Mouse (Mus musculus) ZHBTc4 (cell line): ENCODE data around the gene Gabrg2.

Source experiments
- DNase-seq: peaks from one replicate; pipeline ENCODE4 v3.0.0-alpha.2; 2011; ENCODE audit warnings: low read depth, low spot score

Gabrg2 gene

DNA sequence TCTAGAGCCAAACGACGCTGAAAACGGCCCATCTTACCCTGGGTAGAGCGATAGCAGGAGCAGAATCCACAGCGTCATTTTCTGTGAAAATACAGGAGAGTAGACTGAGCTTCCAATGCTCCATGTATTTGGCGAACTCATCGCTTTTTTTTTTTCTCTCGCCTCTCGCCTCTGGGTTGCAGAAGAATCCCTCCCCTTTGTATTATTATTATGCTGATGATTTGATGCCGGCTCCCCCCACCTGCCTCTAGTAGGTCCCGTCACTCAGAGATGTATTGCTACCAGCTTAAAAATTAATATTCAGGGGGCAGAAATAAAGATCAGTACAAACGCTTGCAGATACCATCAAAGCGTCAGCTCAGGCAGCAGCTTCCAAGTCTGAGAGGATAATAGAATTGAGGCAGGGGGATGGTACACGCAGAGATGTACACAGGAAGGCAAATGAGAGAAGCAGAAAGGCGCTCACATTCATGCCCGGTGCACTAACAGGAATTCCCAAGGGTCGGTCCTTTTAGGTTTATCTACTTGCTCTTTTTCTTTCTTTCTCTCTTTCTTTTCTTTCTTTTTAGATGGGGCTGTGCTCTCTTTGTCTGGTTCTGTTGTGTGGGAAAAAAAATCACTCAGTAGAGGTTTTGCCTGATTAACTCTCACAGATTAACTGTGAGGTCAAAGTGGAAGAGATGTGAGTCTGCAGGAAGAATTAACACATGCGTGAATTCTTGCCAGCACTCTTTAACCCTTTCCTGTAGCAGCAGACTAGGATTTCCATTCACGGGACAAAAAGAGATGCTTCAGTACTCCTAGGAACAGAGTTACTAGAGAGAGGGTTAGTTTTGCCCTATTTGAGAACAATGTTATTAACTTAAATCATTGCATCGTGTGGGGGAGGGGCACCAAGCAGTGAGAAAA is at the start of gene Gabrg2:
Gabrg2 (minus strand) TSS at position 668 of the 909 bp plus-strand sequence.
- no peak for DNase-seq

DNA sequence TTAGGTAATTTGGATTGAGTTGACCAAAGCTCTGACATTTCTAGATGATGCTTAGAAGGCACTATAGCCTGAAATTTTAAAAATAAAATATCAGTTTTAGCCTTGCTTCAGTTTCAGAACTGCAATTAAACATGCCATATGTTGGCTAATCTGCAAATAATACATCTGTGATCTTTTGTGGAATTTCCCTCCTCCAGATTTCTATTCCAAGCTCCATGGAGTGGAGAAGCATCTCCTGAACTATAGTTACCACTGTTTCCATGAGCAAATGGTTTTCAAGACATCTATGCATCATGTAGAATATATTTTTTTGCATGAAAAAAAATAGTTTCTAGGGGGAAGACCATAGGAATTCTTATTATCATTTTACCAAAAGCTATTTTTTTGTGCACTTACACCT is 47.5 kb upstream of the Gabrg2 start:
- DNase-seq = no peak

DNA sequence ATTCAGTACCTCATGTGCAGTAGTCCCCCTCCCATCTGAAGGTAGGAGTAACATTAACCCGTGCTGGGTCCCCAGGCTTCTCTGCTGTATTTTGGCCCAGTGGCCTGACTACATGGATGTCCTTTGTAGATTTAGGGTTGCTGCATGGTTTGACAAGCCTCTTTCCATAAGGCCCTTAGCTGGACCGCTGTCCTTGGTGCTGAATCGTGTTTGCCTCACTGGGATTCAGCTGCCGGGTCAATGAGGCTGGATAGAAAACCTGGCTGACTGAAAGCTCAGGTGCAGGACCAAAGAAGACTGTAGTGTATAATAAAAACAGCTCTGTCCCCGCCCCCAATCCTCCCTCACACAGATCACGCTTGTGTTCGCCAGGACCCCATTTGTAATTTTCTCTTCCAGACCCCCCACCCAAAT is 1.2 kb downstream of the Gabrg2 start:
- DNase-seq = peak; percentile 65

GRCm38 (mm10) chr11:41980152-41980551 is 20.5 kb downstream of the Gabrg2 start:
- DNase-seq = no peak

GRCm38 (mm10) chr11:41968595-41968994 is 32.1 kb downstream of the Gabrg2 start:
- DNase-seq = peak; percentile 9

DNA sequence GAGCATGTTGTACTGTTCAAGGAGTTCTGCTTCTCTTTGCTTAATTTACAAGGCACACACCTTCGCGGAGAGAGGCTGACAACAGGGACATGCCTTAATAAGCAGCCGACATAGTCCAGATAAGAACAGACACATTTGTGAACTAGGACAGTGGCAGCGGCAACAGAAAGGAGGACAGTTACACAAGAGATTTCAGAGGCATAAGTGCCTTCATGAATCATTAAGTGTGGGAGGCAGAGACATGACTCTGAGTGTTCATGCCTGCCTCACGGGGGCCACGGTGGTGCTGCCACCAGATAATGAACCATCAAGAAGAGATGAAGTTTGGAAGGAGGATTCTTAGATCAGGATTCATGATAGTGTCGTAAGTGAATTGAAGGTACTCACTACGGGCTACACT is 38.0 kb downstream of the Gabrg2 start:
- DNase-seq = no peak

DNA sequence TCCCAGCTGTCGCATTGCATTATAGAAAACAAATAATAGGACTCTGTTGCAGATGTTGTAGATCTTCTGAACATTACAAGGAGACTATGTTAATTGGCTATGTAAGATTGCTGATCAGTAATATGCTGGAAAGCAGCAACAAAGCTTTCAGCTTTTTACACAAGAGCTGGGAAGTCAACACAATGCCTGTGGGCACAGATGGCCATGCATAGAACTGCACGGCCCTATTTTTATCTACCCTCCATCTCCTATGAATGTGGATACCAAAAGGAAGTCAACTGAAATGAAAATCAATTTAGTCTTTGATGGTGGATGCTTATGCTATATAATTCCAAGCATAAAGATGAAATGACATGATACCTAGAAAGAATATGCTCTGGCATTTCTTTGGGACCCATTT is 47.1 kb downstream of the Gabrg2 start:
- DNase-seq = no peak

- DNase-seq = no peak
Measured at GRCm38 (mm10) chr11:41951898-41952297, 48.8 kb downstream of the Gabrg2 start.

DNA sequence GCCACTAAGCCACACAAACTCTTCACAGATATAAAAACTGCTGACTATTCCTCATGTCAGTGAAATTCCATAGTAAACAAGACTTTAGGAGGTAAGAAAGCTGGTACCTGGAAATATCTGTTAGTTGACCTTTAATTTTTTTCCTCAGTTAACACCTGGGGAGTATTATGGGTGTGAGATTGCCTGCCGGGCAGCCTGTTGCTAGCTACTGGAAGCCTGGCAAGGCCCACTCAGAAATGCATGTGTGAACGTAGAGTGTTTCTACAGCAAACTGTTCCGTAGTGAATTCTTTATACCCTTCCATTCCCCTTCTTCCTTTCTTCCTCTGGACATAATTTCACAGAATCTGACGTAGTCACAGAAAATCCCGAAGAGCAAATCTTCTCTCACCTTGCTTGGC is 55.2 kb downstream of the Gabrg2 start:
- no peak for DNase-seq

GRCm38 (mm10) chr11:41937979-41938378 is 62.7 kb downstream of the Gabrg2 start:
- no peak for DNase-seq

- DNase-seq = no peak
Measured at GRCm38 (mm10) chr11:41918864-41919263, 81.8 kb downstream of the Gabrg2 start.

- no peak for DNase-seq
Measured at GRCm38 (mm10) chr11:41914066-41914465, 86.6 kb downstream of the Gabrg2 start.

DNA sequence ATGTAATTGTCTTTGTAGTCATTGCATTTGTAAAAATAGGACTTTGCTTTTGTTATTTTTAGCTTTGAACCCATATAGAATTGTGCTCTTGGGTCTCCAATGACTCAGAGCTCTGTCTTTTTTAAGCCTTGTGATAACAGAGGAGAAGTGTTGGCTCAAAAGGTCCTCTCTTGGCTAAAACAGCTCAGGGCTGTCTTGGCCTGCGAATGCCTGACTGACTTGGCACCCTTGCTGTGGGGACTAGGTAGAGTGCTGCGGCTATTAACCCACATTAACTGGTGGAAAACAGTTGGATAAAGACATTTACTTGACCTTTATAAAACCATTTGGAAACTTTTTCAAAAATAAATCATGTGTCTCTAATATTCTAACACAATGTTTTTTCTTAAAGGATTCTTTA is 97.0 kb downstream of the Gabrg2 start:
- no peak for DNase-seq
